Mouse (Mus musculus): ENCODE data around the gene Hk1.
A peak's percentile ranks its signal among the peaks of the same experiment; 100 is the strongest.

Gene Hk1

GRCm38 (mm10) chr10:62316467-62316866 is 63.2 kb downstream of the Hk1 start:
- no peak for DNase-seq

GRCm38 (mm10) chr10:62313885-62314424 is 65.8 kb downstream of the Hk1 start:
- no peak for DNase-seq

GRCm38 (mm10) chr10:62313140-62313539 is 66.6 kb downstream of the Hk1 start:
- no peak for DNase-seq

- DNase-seq = peak; percentile 22
Observed at GRCm38 (mm10) chr10:62311464-62311863, 68.2 kb downstream of the Hk1 start.

- DNase-seq = no peak
Observed at GRCm38 (mm10) chr10:62310259-62311039, 69.3 kb downstream of the Hk1 start.

- DNase-seq = no peak
Observed at GRCm38 (mm10) chr10:62309593-62309992, 70.1 kb downstream of the Hk1 start.

GRCm38 (mm10) chr10:62308896-62309491 is 70.7 kb downstream of the Hk1 start:
- no peak for DNase-seq

GRCm38 (mm10) chr10:62306483-62306882 is 73.2 kb downstream of the Hk1 start:
- no peak for DNase-seq

- DNase-seq = no peak
Observed at GRCm38 (mm10) chr10:62305090-62305489, 74.6 kb downstream of the Hk1 start.

GRCm38 (mm10) chr10:62300006-62300827 is 79.5 kb downstream of the Hk1 start:
- no peak for DNase-seq

GRCm38 (mm10) chr10:62296086-62296872 is 83.4 kb downstream of the Hk1 start:
- DNase-seq = no peak

GRCm38 (mm10) chr10:62294112-62294511 is 85.6 kb downstream of the Hk1 start:
- DNase-seq = no peak

GRCm38 (mm10) chr10:62287460-62288124 is 92.1 kb downstream of the Hk1 start:
- no peak for DNase-seq

GRCm38 (mm10) chr10:62283206-62283792 is 96.4 kb downstream of the Hk1 start:
- DNase-seq = no peak

GRCm38 (mm10) chr10:62282782-62283181 is 96.9 kb downstream of the Hk1 start:
- no peak for DNase-seq

- no peak for DNase-seq
Observed at GRCm38 (mm10) chr10:62279671-62280070, 100.0 kb downstream of the Hk1 start.

GRCm38 (mm10) chr10:62279066-62279465 is 100.6 kb downstream of the Hk1 start:
- no peak for DNase-seq

- DNase-seq = no peak
Observed at GRCm38 (mm10) chr10:62277499-62278293, 102.0 kb downstream of the Hk1 start.

- peak; percentile 84 for DNase-seq
Observed at GRCm38 (mm10) chr10:62275235-62275634, 104.5 kb downstream of the Hk1 start.

- no peak for DNase-seq
Observed at GRCm38 (mm10) chr10:62269278-62269677, 110.4 kb downstream of the Hk1 start.

- DNase-seq = no peak
Observed at GRCm38 (mm10) chr10:62264299-62264698, 115.4 kb downstream of the Hk1 start.
